Mouse (Mus musculus) urinary bladder, postnatal 25 days (tissue): ENCODE data around the gene Dlat.

Experiments used
- DNase-seq: peaks from one replicate; pipeline ENCODE4 v3.0.0; 2022; ENCODE audit warnings: low spot score

Dlat gene

GRCm38 (mm10) chr9:50659392-50660217 is at the start of gene Dlat:
TSS of gene Dlat (minus strand) at chr9:50659780.
- peak; percentile 82 for DNase-seq

GRCm38 (mm10) chr9:50709108-50709507 is 49.5 kb upstream of the Dlat start:
- no peak for DNase-seq

GRCm38 (mm10) chr9:50704907-50705306 is 45.3 kb upstream of the Dlat start:
- no peak for DNase-seq

- no peak for DNase-seq
Measured at GRCm38 (mm10) chr9:50700921-50701691, 41.5 kb upstream of the Dlat start.

GRCm38 (mm10) chr9:50698418-50699409 is 39.1 kb upstream of the Dlat start:
- DNase-seq, result peak; percentile 17

- DNase-seq, result peak; percentile 55
Measured at GRCm38 (mm10) chr9:50697706-50698041, 38.1 kb upstream of the Dlat start.

GRCm38 (mm10) chr9:50696851-50697705 is 37.5 kb upstream of the Dlat start:
- no peak for DNase-seq

- DNase-seq, result no peak
Measured at GRCm38 (mm10) chr9:50695153-50695552, 35.6 kb upstream of the Dlat start.

- DNase-seq, result peak; percentile 31
Measured at GRCm38 (mm10) chr9:50693631-50694030, 34.1 kb upstream of the Dlat start.

- DNase-seq, result no peak
Measured at GRCm38 (mm10) chr9:50692626-50693580, 33.3 kb upstream of the Dlat start.

GRCm38 (mm10) chr9:50686866-50687652 is 27.5 kb upstream of the Dlat start:
- no peak for DNase-seq

- DNase-seq, result no peak
Measured at GRCm38 (mm10) chr9:50681727-50682126, 22.1 kb upstream of the Dlat start.

- DNase-seq, result no peak
Measured at GRCm38 (mm10) chr9:50679406-50679805, 19.8 kb upstream of the Dlat start.

GRCm38 (mm10) chr9:50674771-50675170 is 15.2 kb upstream of the Dlat start:
- no peak for DNase-seq

- peak; percentile 41 for DNase-seq
Measured at GRCm38 (mm10) chr9:50670690-50671089, 11.1 kb upstream of the Dlat start.

GRCm38 (mm10) chr9:50667579-50668498 is 8.3 kb upstream of the Dlat start:
- no peak for DNase-seq

GRCm38 (mm10) chr9:50666442-50666841 is 6.9 kb upstream of the Dlat start:
- no peak for DNase-seq

GRCm38 (mm10) chr9:50664826-50665225 is 5.2 kb upstream of the Dlat start:
- DNase-seq, result no peak
